Mouse (Mus musculus): ENCODE measurements around the gene Odc1.
A peak's percentile ranks its signal among the peaks of the same experiment; 100 is the strongest.
"Not testable (repeated sequence)": the region's sequence is repeated elsewhere in the genome, so short reads cannot be mapped to it uniquely, and the experiment has no call there.

The Odc1 gene

GRCm38 (mm10) chr12:17544209-17545106, at the start of gene Odc1:
Gene Odc1, plus strand, starts transcription at chr12:17544794.
- DNase-seq (ENCODE audit: low read depth) = peak; percentile 99

GRCm38 (mm10) chr12:17494809-17495208, 49.8 kb upstream of the Odc1 start:
- no peak for DNase-seq (ENCODE audit: low read depth)

- no peak for DNase-seq (ENCODE audit: low read depth)
Measured at GRCm38 (mm10) chr12:17495858-17496451, 48.6 kb upstream of the Odc1 start.

- DNase-seq (ENCODE audit: low read depth) = peak; percentile 38
Measured at GRCm38 (mm10) chr12:17505620-17506074, 38.9 kb upstream of the Odc1 start.

GRCm38 (mm10) chr12:17506117-17506993, 38.2 kb upstream of the Odc1 start:
- peak; percentile 24 for DNase-seq (ENCODE audit: low read depth)

- peak; percentile 73 for DNase-seq (ENCODE audit: low read depth)
Measured at GRCm38 (mm10) chr12:17506994-17507542, 37.5 kb upstream of the Odc1 start.

- DNase-seq (ENCODE audit: low read depth) = peak; percentile 35
Measured at GRCm38 (mm10) chr12:17509310-17509709, 35.3 kb upstream of the Odc1 start.

GRCm38 (mm10) chr12:17510158-17510557, 34.4 kb upstream of the Odc1 start:
- DNase-seq (ENCODE audit: low read depth) = no peak

- DNase-seq (ENCODE audit: low read depth) = peak; percentile 76
Measured at GRCm38 (mm10) chr12:17511019-17511418, 33.6 kb upstream of the Odc1 start.

- no peak for DNase-seq (ENCODE audit: low read depth)
Measured at GRCm38 (mm10) chr12:17529180-17529579, 15.4 kb upstream of the Odc1 start.

GRCm38 (mm10) chr12:17529726-17530125, 14.9 kb upstream of the Odc1 start:
- no peak for DNase-seq (ENCODE audit: low read depth)

GRCm38 (mm10) chr12:17530825-17531224, 13.8 kb upstream of the Odc1 start:
- no peak for DNase-seq (ENCODE audit: low read depth)

- no peak for DNase-seq (ENCODE audit: low read depth)
Measured at GRCm38 (mm10) chr12:17536222-17536621, 8.4 kb upstream of the Odc1 start.

- no peak for DNase-seq (ENCODE audit: low read depth)
Measured at GRCm38 (mm10) chr12:17537147-17537546, 7.4 kb upstream of the Odc1 start.

GRCm38 (mm10) chr12:17538087-17538486, 6.5 kb upstream of the Odc1 start:
- DNase-seq (ENCODE audit: low read depth) = no peak

- DNase-seq (ENCODE audit: low read depth) = no peak
Measured at GRCm38 (mm10) chr12:17539041-17539440, 5.6 kb upstream of the Odc1 start.

- DNase-seq (ENCODE audit: low read depth) = no peak
Measured at GRCm38 (mm10) chr12:17540040-17540552, 4.5 kb upstream of the Odc1 start.

- DNase-seq (ENCODE audit: low read depth) = peak; percentile 71
Measured at GRCm38 (mm10) chr12:17545107-17545571, 545 bp downstream of the Odc1 start.

GRCm38 (mm10) chr12:17545884-17546283, 1.3 kb downstream of the Odc1 start:
- peak; percentile 40 for DNase-seq (ENCODE audit: low read depth)

GRCm38 (mm10) chr12:17547552-17547951, 3.0 kb downstream of the Odc1 start:
- DNase-seq (ENCODE audit: low read depth) = not testable (repeated sequence)

- no peak for DNase-seq (ENCODE audit: low read depth)
Measured at GRCm38 (mm10) chr12:17548505-17548904, 3.9 kb downstream of the Odc1 start.

- DNase-seq (ENCODE audit: low read depth) = not testable (repeated sequence)
Measured at GRCm38 (mm10) chr12:17549421-17549820, 4.8 kb downstream of the Odc1 start.

All from naive thymus-derived CD4-positive, alpha-beta T cell, adult 2 months (primary cell).